Mouse (Mus musculus) urinary bladder, postnatal 36 days (tissue): ENCODE measurements around the gene Abcc9.
A peak's percentile ranks its signal among the peaks of the same experiment; 100 is the strongest.

ENCODE experiments used
- DNase-seq, 2 experiments: peaks; one replicate each; pipeline ENCODE4 v3.0.0; 2022; ENCODE audit warnings: low spot score in 2 of 2, mixed read lengths in 1 of 2

Gene Abcc9

GRCm38 (mm10) chr6:142701652-142702637 lies at the start of gene Abcc9:
Abcc9 (minus strand) TSS chr6:142702315.
- peak in 1 of 2 experiments; percentile 19 for DNase-seq

- DNase-seq, result no peak
Measured at GRCm38 (mm10) chr6:142751365-142751764, 49.2 kb upstream of the Abcc9 start.

DNA sequence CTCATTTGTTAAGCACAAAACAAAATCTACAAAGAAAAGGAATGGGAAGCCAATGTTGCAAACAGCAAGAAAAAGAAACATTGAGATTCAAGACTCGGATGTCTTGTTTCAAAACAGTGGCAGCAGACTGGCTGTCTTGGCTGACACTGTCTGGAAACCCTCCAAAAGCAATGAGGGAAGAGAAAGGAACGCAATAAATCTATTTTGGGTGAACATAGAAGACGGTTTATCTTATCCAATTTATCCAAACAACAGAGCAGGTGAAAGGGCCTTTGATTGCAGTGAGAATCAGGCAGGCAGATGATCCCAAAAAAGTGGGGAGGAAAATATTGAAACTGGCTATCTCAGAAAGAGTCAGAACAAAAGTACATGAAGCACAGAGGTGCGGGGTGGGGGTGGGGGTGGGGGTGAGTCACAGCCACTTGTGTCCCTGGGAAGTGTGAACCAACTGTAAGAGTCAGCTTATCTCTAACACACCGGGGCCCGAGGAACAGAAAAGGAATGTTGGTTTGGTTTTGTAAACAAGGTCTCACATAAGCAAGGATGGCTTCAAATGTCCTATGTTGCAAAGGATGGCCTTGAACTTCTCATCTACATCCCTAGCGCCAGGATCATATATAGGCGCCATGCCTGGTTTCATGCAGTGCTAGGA lies 46.1 kb upstream of the Abcc9 start:
- DNase-seq, result peak in 1 of 2 experiments; percentile 12

- DNase-seq, result no peak
Measured at GRCm38 (mm10) chr6:142747165-142747564, 45.0 kb upstream of the Abcc9 start.

DNA sequence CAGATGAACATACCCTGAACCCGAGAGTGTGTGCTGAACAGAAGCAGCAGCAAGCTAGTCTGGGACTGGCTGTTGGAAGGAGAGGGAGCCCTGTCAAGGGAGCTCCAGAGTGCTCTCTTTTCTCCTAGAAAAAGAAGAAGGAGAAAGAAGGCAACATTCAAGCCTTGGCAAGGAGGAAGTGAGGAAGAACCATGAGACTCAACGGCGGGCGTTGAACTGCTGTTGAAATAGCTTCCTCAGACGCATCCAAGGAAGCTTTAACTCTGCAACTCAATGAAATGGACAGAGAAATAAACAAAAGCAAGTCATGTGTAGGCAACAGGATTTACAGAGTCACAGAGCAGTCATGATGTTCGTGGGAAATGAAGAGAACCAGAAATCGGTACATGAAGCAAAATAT lies 44.6 kb upstream of the Abcc9 start:
- peak in 1 of 2 experiments; percentile 4 for DNase-seq

DNA sequence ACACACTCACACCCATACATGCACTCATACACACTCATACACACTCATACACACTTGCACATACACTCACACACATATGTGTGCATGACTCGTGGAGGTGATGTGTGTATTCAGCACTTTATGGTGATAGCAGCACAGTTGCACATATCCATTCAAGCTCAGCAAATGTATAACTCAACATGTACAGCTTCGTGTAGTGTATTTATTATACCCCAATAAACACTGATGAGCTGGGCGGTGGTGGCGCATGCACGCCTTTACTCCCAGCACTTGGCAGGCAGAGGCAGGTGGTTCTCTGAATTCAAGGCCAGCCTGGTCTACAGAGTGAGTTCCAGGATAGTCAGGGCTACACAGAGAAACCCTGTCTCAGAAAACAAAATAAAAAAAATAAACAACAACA lies 43.4 kb upstream of the Abcc9 start:
- no peak for DNase-seq

- DNase-seq, result no peak
Measured at GRCm38 (mm10) chr6:142743193-142743592, 41.1 kb upstream of the Abcc9 start.

DNA sequence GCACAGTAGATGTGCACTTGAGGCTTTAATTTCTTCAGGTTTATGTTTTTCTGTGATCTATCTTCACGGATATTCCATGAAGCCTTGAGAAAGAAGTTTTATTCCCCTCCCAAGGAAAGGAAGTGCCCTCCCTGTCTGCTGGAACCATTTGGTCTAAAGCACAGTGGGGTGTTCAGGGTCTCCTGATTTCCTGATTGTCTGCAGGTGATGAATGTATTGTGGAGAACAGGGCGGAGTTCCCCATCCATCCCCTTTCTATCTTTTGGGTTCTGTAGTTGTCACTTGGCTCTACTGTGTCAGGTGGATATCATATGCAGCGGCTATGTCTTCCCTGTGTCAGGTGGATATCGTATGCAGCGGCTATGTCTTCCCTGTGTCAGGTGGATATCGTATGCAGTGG lies 39.6 kb upstream of the Abcc9 start:
- no peak for DNase-seq

- no peak for DNase-seq
Measured at GRCm38 (mm10) chr6:142738637-142739036, 36.5 kb upstream of the Abcc9 start.

GRCm38 (mm10) chr6:142738225-142738624 lies 36.1 kb upstream of the Abcc9 start:
- no peak for DNase-seq

DNA sequence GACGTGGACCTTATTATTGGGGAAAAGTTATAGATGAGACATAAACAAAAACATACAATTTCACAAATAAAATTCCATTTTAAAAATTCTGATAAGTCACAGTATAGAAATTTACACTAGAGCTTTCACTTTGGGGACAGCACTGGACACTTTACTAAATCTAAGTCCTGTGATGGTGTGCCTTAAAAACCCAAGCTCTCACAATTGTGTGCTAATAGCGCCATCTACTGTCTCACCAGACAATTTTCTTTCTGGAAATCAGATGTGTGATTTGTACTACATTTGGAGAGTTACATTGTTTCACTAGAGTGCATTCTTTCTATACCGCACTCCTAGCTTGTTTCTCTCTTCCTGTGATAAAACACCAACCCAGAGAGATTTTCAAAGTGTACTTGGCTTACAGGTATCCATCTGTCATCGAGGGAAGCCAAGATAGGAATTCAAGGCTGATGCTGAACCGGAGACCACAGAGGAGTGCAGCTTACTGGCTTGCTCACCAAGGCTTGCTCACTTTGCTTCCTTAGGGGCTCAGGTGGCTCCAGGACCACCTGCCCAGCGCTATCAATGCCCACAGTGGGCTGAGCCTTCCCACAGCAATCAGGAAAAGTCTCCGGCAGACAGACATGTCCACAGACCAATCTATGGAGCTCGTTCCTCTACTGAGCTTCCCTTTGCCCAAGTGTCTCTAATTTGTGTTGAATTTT lies 33.3 kb upstream of the Abcc9 start:
- DNase-seq, result no peak

- no peak for DNase-seq
Measured at GRCm38 (mm10) chr6:142732567-142733290, 30.6 kb upstream of the Abcc9 start.

DNA sequence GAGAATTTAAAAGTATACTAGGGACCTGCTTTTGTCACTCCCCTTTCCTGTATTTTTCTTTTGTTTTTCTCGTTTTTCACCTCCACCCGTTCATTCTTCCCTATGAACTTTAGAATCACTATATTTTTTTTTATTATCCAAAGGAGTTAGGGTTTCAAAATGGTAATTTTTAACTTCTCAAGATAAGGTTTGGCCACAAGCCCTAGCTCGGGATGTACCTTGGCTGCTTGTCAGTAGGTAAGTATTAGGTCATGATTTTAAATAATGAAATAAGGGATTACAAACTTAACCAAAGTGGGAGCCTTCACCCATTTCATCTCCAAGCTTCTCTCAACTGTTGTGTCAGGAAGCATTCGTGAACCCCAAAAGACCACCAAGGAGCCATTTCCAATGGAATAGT lies 23.9 kb upstream of the Abcc9 start:
- no peak for DNase-seq

DNA sequence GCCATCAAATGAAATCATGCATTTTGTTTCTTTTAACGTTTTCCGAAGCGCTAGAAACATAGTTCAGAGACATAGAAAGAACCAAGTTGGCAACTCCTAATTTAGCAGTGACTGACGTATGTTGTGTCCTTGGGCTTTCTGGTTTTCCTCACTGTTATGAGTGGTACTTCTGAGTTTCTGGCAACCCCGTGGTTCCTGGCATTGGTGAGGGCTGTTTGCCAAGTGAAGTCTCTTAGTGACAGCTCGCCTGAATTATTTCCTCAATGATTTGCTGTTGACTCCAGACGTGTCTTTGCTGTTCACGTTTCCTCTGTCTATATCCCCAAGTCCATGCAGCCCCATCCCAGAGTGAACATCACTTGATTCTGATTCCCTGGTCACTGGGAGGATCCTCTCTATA lies 19.6 kb upstream of the Abcc9 start:
- DNase-seq, result no peak

DNA sequence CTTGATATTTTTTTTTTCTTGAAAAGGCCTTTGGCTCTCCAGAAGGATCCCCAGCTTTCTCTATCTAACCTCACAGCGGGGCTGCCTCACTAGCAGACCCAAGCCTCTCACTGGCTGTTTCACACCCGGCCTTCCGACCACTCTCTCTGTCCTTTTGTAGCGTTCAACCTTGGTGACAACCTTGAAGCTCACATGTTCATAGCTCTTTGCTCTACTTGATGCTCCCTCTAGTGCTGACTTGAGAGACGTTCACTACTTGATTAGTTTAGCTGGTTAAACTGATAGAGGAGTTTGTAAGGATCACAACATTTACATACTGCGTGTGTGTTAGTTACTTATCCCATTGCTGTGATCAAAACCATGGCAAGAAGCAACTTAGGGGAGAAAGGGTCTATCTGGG lies 18.5 kb upstream of the Abcc9 start:
- DNase-seq, result no peak

- no peak for DNase-seq
Measured at GRCm38 (mm10) chr6:142718167-142718566, 16.1 kb upstream of the Abcc9 start.

- no peak for DNase-seq
Measured at GRCm38 (mm10) chr6:142717186-142717585, 15.1 kb upstream of the Abcc9 start.

GRCm38 (mm10) chr6:142715026-142715425 lies 12.9 kb upstream of the Abcc9 start:
- no peak for DNase-seq

DNA sequence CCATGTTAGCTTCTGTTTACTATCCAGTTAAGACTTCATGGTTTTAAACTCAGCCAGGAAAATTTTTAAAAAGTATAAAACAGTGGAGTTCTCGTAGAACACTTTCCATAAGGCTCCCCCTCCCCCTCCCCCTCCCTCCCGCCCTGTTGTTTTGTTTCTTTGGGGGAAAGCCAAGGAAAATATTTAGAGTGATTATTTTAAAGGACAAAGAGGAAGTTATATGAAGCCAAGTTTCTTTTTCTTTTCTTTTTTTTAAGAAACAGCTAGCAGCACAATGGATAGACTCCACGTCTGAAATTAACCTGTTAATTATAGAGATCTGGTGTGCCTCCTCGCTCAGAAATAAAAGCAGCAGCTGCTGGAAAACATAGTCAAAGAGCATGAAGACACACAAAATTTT lies 9.0 kb upstream of the Abcc9 start:
- DNase-seq, result no peak

- DNase-seq, result no peak
Measured at GRCm38 (mm10) chr6:142710690-142711089, 8.6 kb upstream of the Abcc9 start.

DNA sequence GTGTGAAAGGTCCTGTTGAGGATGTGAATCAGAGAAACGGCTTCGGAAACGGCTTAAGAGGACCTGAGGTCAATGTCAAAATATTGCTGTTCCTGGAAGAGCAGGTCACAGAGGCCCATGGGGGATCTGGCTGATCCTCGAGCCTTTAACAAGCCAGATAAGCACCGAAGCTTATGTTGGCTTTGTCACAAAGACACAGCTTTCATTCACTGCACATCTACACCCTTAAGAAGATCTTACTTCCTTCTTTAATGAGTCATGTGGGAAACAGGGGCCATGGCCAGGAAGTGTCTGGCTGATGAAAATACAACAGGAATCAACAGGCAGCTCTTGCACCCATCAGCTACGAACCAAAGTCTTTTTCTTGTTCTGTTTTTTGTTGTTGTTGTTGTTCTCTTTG lies 6.3 kb upstream of the Abcc9 start:
- DNase-seq, result no peak

DNA sequence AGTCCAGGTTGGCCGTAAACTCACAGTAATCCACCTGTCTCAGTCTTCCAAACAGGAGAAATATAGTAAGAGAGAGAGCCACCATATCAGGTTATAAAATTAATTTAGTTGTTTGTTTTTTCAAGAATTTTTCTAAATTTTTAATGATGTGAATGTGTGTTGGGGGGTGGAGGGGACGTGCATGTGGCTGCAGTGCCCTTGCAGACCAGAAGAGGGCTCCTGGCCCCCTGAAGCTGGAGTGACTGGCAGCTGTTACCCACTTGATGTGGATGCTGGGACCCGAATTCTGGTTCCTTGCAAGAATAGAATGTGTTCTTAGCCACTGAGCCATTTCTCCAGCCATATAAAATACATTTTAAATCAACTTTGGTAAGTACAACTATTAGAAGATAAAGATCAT lies 4.6 kb upstream of the Abcc9 start:
- DNase-seq, result no peak
